Mouse (Mus musculus) neural tube, embryonic 12.5 days (tissue): Measurements from ENCODE around the gene Gstp1. TPM values are rescaled to one million over a fixed set of nuclear protein-coding genes. Genes with fewer than 3 reads are reported as not detected.

Experiments
- ATAC-seq: fragments of 200-750 bp; cut with Nextera tagmentation; 2 replicates; pipeline ENCODE4 v1.8.0; 2017; ENCODE audit warnings: low read depth, mild to moderate bottlenecking, moderate TSS enrichment, moderate library complexity; ENCODE audit not compliant: low FRiP score
- H3K27ac ChIP-seq: fragments of 300-500 bp; sonication (generic); 2 replicates; pipeline ENCODE4 v1.5.1; 2016
- H3K27me3 ChIP-seq: fragments of 300-500 bp; sonication (generic); replicated peaks from 2 replicates; pipeline ENCODE4 v1.6.1; 2016; ENCODE audit warnings: mild to moderate bottlenecking
- H3K36me3 ChIP-seq: fragments of 300-500 bp; sonication (generic); 2 replicates; pipeline ENCODE4 v1.6.1; 2016; ENCODE audit warnings: mild to moderate bottlenecking
- H3K4me1 ChIP-seq: fragments of 300-500 bp; sonication (generic); 2 replicates; pipeline ENCODE4 v1.6.1; 2016
- H3K4me2 ChIP-seq: fragments of 300-500 bp; sonication (generic); replicated peaks from 2 replicates; pipeline ENCODE4 v1.6.1; 2016; ENCODE audit warnings: mild to moderate bottlenecking
- H3K4me3 ChIP-seq: fragments of 300-500 bp; sonication (generic); 2 replicates; pipeline ENCODE4 v1.5.1; 2016
- H3K9ac ChIP-seq: fragments of 300-500 bp; sonication (generic); 2 replicates; pipeline ENCODE4 v1.6.1; 2016; ENCODE audit warnings: mild to moderate bottlenecking
- H3K9me3 ChIP-seq: fragments of 300-500 bp; sonication (generic); 2 replicates; pipeline ENCODE4 v1.6.1; 2016; ENCODE audit warnings: mild to moderate bottlenecking
- WGBS: fragments of 180-500 bp; shearing (Covaris S2); methylation state at CpG from one replicate; pipeline ENCODE4 v1.1.7; 2016; 5-methylcytosine and 5-hydroxymethylcytosine counted together
- polyA plus RNA-seq: library from polyadenylated mRNA; unstranded; fragments of >200 nt; fragmentation: Nextera tagmentation; extraction: Ambion mirVana; gene quantifications from 2 replicates; pipeline ENCODE4 v1.2.1, GENCODE M21; 2016

Gene Gstp1
- polyA plus RNA-seq, 1 experiment from 2014 or later = 349 TPM

GRCm38 (mm10) chr19:4003112-4003511 is 34.7 kb downstream of the Gstp1 start, which contains the start of gene Doc2g:
Gene Doc2g, plus strand, starts transcription at chr19:4003313.
- Histone ChIP-seq H3K9me3 (no peaks in the 10 kb centered on the region), H3K4me3 (no peak within 1 kb of the TSS), H3K4me2 (no peak within 1 kb of the TSS), H3K4me1 (peaks cover 17% of the 10 kb centered on the region), H3K9ac (no peak within 1 kb of the TSS), H3K27me3 (no peaks in the 10 kb centered on the region), H3K27ac (no peak within 1 kb of the TSS), H3K36me3 (peaks cover 33% of the 10 kb centered on the region)
- ATAC-seq = no peak
- 84% methylated on average over 1 of the region's 1 CpGs for WGBS

DNA sequence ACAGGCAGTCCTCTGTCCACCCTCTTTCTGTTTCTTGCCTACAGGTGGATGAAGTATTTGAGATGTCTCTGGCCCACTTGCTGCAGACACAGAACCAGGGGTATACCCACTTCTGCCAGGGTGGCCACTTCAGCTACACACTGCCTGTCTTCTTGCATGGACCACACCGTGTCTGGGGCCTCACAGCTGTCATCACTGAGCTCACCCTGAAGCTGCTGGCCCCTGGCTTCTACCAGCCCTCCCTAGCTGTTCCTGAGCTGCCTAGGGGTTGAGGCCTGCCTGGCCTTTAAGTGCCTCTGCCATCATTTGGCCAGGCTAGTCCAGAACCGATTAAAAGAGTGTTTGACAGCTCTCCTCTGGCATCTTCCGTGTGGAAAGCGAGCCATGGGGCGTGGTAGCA is 36.0 kb downstream of the Gstp1 start:
- H3K27ac ChIP-seq = no peak overlapping the region
- H3K4me1 ChIP-seq = peaks cover 17% of the 10 kb centered on the region
- H3K9ac ChIP-seq = peak overlapping the region; percentile 89; the same call in 1 of the 2 replicates
- no peak overlapping the region for H3K4me3 ChIP-seq
- no peaks in the 10 kb centered on the region for H3K9me3 ChIP-seq
- no peak for ATAC-seq
- 88% methylated on average over 5 of the region's 5 CpGs for WGBS
- peak overlapping the region; percentile 86; the same call in 1 of the 2 replicates for H3K4me2 ChIP-seq
- no peaks in the 10 kb centered on the region for H3K27me3 ChIP-seq
- H3K36me3 ChIP-seq = peaks cover 19% of the 10 kb centered on the region

- Histone ChIP-seq H3K27me3 (no peaks in the 10 kb centered on the region), H3K4me3 (peak overlapping the region; percentile 65), H3K4me1 (peaks cover 17% of the 10 kb centered on the region), H3K4me2 (peak overlapping the region; percentile 86), H3K36me3 (peaks cover 12% of the 10 kb centered on the region), H3K27ac (peak overlapping the region; percentile 94), H3K9me3 (no peaks in the 10 kb centered on the region), H3K9ac (peak overlapping the region; percentile 89)
- ATAC-seq = peak; percentile 32
- 20% methylated on average over 17 of the region's 17 CpGs for WGBS
These were observed 36.7 kb downstream of the Gstp1 start for GRCm38 (mm10) chr19:4000949-4001525.

- Histone ChIP-seq H3K36me3 (peaks cover 8% of the 10 kb centered on the region), H3K27ac (peak within 1 kb of the TSS; percentile 94), H3K4me2 (peak within 1 kb of the TSS; percentile 86), H3K9ac (peak within 1 kb of the TSS; percentile 89), H3K4me1 (peaks cover 17% of the 10 kb centered on the region), H3K9me3 (no peaks in the 10 kb centered on the region), H3K27me3 (no peaks in the 10 kb centered on the region), H3K4me3 (peak within 1 kb of the TSS; percentile 65)
- peak; percentile 89 for ATAC-seq
- under 1% methylated on average over 64 of the region's 64 CpGs for WGBS
These were observed 37.5 kb downstream of the Gstp1 start, which contains the start of the genes Nudt8 and Gm49405 for GRCm38 (mm10) chr19:4000119-4000900. Gene Nudt8, plus strand, starts transcription at chr19:4000580. Gene Gm49405, plus strand, starts transcription at chr19:4000626.

- Histone ChIP-seq H3K4me3 (no peak overlapping the region), H3K4me1 (peaks cover 17% of the 10 kb centered on the region), H3K9me3 (no peaks in the 10 kb centered on the region), H3K9ac (peak overlapping the region; percentile 33; the same call in 1 of the 2 replicates), H3K36me3 (no peaks in the 10 kb centered on the region), H3K27ac (no peak overlapping the region), H3K4me2 (peak overlapping the region; percentile 86), H3K27me3 (no peaks in the 10 kb centered on the region)
- WGBS = 86% methylated on average over 9 of the region's 9 CpGs
- ATAC-seq = no peak
These were observed 38.6 kb downstream of the Gstp1 start for GRCm38 (mm10) chr19:3999121-3999730.

GRCm38 (mm10) chr19:3998335-3998734 is 39.5 kb downstream of the Gstp1 start:
- Histone ChIP-seq H3K4me1 (peaks cover 17% of the 10 kb centered on the region), H3K4me3 (no peak overlapping the region), H3K27ac (no peak overlapping the region), H3K36me3 (no peaks in the 10 kb centered on the region), H3K27me3 (no peaks in the 10 kb centered on the region), H3K9me3 (no peaks in the 10 kb centered on the region), H3K9ac (no peak overlapping the region), H3K4me2 (no peak overlapping the region)
- ATAC-seq = no peak
- WGBS = 83% methylated on average over 8 of the region's 8 CpGs

DNA sequence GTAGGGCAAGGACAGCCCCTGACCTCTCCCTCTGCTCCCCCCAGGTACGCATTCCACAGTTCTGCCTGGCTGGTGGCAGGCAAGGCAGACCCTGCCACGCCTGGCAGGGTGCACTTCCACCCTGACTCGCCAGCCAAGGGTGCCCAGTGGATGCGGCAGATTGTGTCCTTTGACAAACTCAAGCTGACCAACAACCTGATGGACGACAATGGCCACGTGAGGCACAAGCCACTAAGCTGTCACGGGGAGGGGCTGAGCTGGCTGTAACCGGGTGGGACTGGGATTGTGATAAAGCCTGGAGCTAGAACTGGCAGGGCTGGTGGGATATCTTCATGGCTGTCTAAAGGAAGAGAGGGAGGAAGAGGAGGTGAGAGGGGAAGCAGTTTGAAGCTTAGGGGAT is 40.6 kb downstream of the Gstp1 start:
- H3K9ac ChIP-seq = no peak overlapping the region
- H3K27me3 ChIP-seq = no peaks in the 10 kb centered on the region
- H3K4me3 ChIP-seq = no peak overlapping the region
- H3K27ac ChIP-seq = no peak overlapping the region
- no peaks in the 10 kb centered on the region for H3K36me3 ChIP-seq
- H3K4me1 ChIP-seq = peaks cover 17% of the 10 kb centered on the region
- no peaks in the 10 kb centered on the region for H3K9me3 ChIP-seq
- no peak overlapping the region for H3K4me2 ChIP-seq
- ATAC-seq = no peak
- 63% methylated on average over 8 of the region's 8 CpGs for WGBS

- no peaks in the 10 kb centered on the region for H3K27me3 ChIP-seq
- peaks cover 15% of the 10 kb centered on the region for H3K4me1 ChIP-seq
- H3K9me3 ChIP-seq = no peaks in the 10 kb centered on the region
- H3K4me3 ChIP-seq = no peak overlapping the region
- no peak for ATAC-seq
- H3K9ac ChIP-seq = no peak overlapping the region
- H3K4me2 ChIP-seq = no peak overlapping the region
- H3K36me3 ChIP-seq = no peaks in the 10 kb centered on the region
- no peak overlapping the region for H3K27ac ChIP-seq
- 89% methylated on average over 8 of the region's 8 CpGs for WGBS
These were observed 41.0 kb downstream of the Gstp1 start for GRCm38 (mm10) chr19:3996747-3997146.

- no peak for ATAC-seq
- Histone ChIP-seq H3K4me3 (no peak overlapping the region), H3K9me3 (no peaks in the 10 kb centered on the region), H3K36me3 (no peaks in the 10 kb centered on the region), H3K4me2 (no peak overlapping the region), H3K27ac (no peak overlapping the region), H3K27me3 (no peaks in the 10 kb centered on the region), H3K9ac (no peak overlapping the region), H3K4me1 (peaks cover 9% of the 10 kb centered on the region)
- WGBS = 76% methylated on average over 7 of the region's 7 CpGs
These were observed 41.7 kb downstream of the Gstp1 start for GRCm38 (mm10) chr19:3996106-3996505.

- Histone ChIP-seq H3K4me3 (no peak overlapping the region), H3K4me1 (peaks cover 9% of the 10 kb centered on the region; the same call in 1 of the 2 replicates), H3K36me3 (no peaks in the 10 kb centered on the region), H3K9ac (no peak overlapping the region), H3K27me3 (no peaks in the 10 kb centered on the region), H3K4me2 (no peak overlapping the region), H3K27ac (no peak overlapping the region), H3K9me3 (no peaks in the 10 kb centered on the region)
- no peak for ATAC-seq
- 93% methylated on average over 3 of the region's 3 CpGs for WGBS
These were observed 42.3 kb downstream of the Gstp1 start for GRCm38 (mm10) chr19:3995505-3995904.

GRCm38 (mm10) chr19:3994932-3995331 is 42.9 kb downstream of the Gstp1 start:
- no peak for ATAC-seq
- no peak overlapping the region for H3K9ac ChIP-seq
- H3K36me3 ChIP-seq = no peaks in the 10 kb centered on the region
- 67% methylated on average over 6 of the region's 6 CpGs for whole genome bisulfite sequencing
- no peak overlapping the region for H3K4me3 ChIP-seq
- H3K4me2 ChIP-seq = no peak overlapping the region
- peaks cover 9% of the 10 kb centered on the region; the same call in 1 of the 2 replicates for H3K4me1 ChIP-seq
- no peaks in the 10 kb centered on the region for H3K27me3 ChIP-seq
- H3K9me3 ChIP-seq = no peaks in the 10 kb centered on the region
- no peak overlapping the region for H3K27ac ChIP-seq

GRCm38 (mm10) chr19:3992416-3992815 is 45.4 kb downstream of the Gstp1 start, which contains the start of gene Tbx10:
Gene Tbx10, plus strand, starts transcription at chr19:3992752.
- H3K4me2 ChIP-seq = no peak within 1 kb of the TSS
- H3K27ac ChIP-seq = no peak within 1 kb of the TSS
- WGBS = 57% methylated on average over 5 of the region's 5 CpGs
- ATAC-seq = no peak
- no peaks in the 10 kb centered on the region for H3K9me3 ChIP-seq
- no peak within 1 kb of the TSS for H3K4me3 ChIP-seq
- no peaks in the 10 kb centered on the region for H3K36me3 ChIP-seq
- no peaks in the 10 kb centered on the region for H3K27me3 ChIP-seq
- H3K9ac ChIP-seq = no peak within 1 kb of the TSS
- 0 out of 2 replicates have a peak, but pooled peaks cover 4% of the 10 kb centered on the region for H3K4me1 ChIP-seq
